Mouse (Mus musculus) embryonic facial prominence, embryonic 11.5 days (tissue): Measurements from ENCODE around the gene Med12l. TPM values are rescaled to one million over a fixed set of nuclear protein-coding genes. Genes with fewer than 3 reads are reported as not detected.

ENCODE experiments used
- ATAC-seq: fragments of 200-750 bp; cut with Nextera tagmentation; replicated peaks from 2 replicates; pipeline ENCODE4 v1.8.0; 2017; ENCODE audit warnings: low read depth; ENCODE audit not compliant: insufficient number of reproducible peaks, low FRiP score, low TSS enrichment
- DNase-seq: peaks from one replicate; pipeline ENCODE4 v3.0.0-alpha.2; 2015; ENCODE audit warnings: low spot score
- H3K27ac ChIP-seq: fragments of 300-500 bp; sonication (generic); replicated peaks from 2 replicates; pipeline ENCODE4 v1.5.1; 2014; ENCODE audit warnings: mild to moderate bottlenecking, low read depth, low read length, control low read depth
- H3K27me3 ChIP-seq: fragments of 300-500 bp; sonication (generic); 2 replicates; pipeline ENCODE4 v1.6.1; 2014; ENCODE audit warnings: mild to moderate bottlenecking, low read length, moderate library complexity, mixed read lengths; ENCODE audit not compliant: control insufficient read depth, insufficient read depth
- H3K36me3 ChIP-seq: fragments of 300-500 bp; sonication (generic); replicated peaks from 2 replicates; pipeline ENCODE4 v1.6.1; 2014; ENCODE audit warnings: low read depth, mild to moderate bottlenecking, low read length, moderate library complexity, mixed read lengths; ENCODE audit not compliant: control insufficient read depth, insufficient read depth
- H3K4me1 ChIP-seq: fragments of 300-500 bp; sonication (generic); 2 replicates; pipeline ENCODE4 v1.6.1; 2014; ENCODE audit warnings: low read length, mixed read lengths; ENCODE audit not compliant: control insufficient read depth, insufficient read depth
- H3K4me2 ChIP-seq: fragments of 300-500 bp; sonication (generic); 2 replicates; pipeline ENCODE4 v1.6.1; 2014; ENCODE audit warnings: low read depth, mild to moderate bottlenecking, control low read depth, low read length, moderate library complexity
- H3K4me3 ChIP-seq: fragments of 300-500 bp; sonication (generic); 2 replicates; pipeline ENCODE4 v1.5.1; 2014; ENCODE audit warnings: low read depth, low read length, control low read depth
- H3K9ac ChIP-seq: fragments of 300-500 bp; sonication (generic); replicated peaks from 2 replicates; pipeline ENCODE4 v1.6.1; 2014; ENCODE audit warnings: mild to moderate bottlenecking, control low read depth, low read length
- H3K9me3 ChIP-seq: fragments of 300-500 bp; sonication (generic); replicated peaks from 2 replicates; pipeline ENCODE4 v1.6.1; 2016; ENCODE audit warnings: mild to moderate bottlenecking, low read length, inconsistent platforms, mixed read lengths; ENCODE audit not compliant: control insufficient read depth
- WGBS: fragments of 180-500 bp; shearing (Covaris S2); extraction: QIAGEN DNeasy Blood & Tissue Kit; methylation state at CpG from one replicate; pipeline ENCODE4 v1.1.7; 2014; 5-methylcytosine and 5-hydroxymethylcytosine counted together
- polyA plus RNA-seq: library from polyadenylated mRNA; unstranded; fragments of >200 nt; fragmentation: Nextera tagmentation; extraction: Ambion mirVana; gene quantifications from 2 replicates; pipeline ENCODE4 v1.2.1, GENCODE M21; 2014

Gene Med12l
- polyA plus RNA-seq, 1 experiment from 2014 or later: 2.2 TPM

DNA sequence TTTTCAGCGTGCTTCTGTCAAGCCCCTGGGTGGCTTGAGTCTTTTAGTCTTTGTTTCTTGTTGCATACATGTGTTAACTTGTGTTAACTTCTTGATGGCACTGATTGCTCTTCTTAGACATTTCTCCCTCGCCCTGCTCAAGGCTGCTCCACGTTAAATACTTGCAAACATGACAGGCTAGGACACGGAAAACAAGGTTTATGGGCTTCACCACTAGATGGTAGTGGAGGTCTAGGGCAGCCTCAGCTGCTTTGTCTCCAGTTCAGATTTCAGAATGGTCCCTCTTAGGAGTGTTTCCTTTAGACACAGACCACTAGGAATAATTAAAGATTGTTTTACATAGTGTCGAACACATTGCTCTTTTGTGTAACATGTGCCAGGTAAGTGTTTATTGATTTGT is 169.6 kb downstream of the Med12l start:
- 33% methylated on average over 5 of the region's 5 CpGs for WGBS
- Histone ChIP-seq H3K27me3 (no peaks in the 10 kb centered on the region), H3K36me3 (no peaks in the 10 kb centered on the region), H3K9me3 (no peaks in the 10 kb centered on the region), H3K4me3 (no peak overlapping the region), H3K9ac (no peak overlapping the region), H3K4me2 (no peak overlapping the region), H3K4me1 (no peaks in the 10 kb centered on the region), H3K27ac (no peak overlapping the region)
- DNase-seq (peak; percentile 73), ATAC-seq (peak; percentile 73)

DNA sequence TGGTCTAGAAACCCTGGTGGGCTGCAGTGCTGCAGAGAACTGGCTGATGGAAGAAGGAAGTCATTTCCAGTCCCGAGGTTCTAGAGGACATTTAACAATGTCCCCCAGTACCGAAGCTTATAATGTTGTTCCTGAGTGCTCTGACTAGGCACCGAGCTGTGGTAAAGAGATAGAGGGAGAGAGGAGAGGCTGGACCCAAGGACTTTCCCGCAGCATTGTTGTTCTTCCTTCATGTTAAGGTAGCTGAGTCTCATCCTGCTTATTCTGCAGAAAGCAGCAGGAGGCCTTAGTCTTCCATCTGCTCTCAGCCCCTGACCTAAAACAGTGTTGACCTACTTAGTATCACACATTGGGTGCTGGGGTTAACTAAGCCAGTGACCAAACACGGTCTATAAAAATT is 171.2 kb downstream of the Med12l start:
- Histone ChIP-seq H3K27me3 (no peaks in the 10 kb centered on the region), H3K36me3 (no peaks in the 10 kb centered on the region), H3K9ac (no peak overlapping the region), H3K4me2 (no peak overlapping the region), H3K27ac (no peak overlapping the region), H3K4me1 (no peaks in the 10 kb centered on the region), H3K4me3 (no peak overlapping the region), H3K9me3 (no peaks in the 10 kb centered on the region)
- ATAC-seq: no peak
- no peak for DNase-seq
- 65% methylated on average over 5 of the region's 5 CpGs for WGBS

DNA sequence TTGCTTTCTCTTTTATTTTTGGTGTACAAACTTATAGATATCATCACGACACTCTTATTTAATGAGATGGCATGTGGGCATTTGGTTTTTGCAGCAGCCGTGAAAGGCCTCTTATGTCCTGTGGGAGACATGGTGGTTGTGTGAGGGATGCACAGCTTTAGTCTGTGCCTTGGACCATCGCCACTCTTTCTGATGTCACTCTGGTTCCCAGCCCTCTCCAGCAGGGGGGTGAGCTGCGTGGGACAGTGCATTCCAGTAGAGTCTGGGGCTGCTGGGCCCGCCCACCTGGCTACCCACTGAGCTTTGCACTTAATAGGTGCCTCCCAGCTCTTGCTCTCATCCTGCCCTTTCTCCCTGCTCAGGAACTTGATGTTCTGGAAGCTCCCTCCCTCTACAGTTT is 175.5 kb downstream of the Med12l start:
- DNase-seq (no peak), ATAC-seq (no peak)
- no peaks in the 10 kb centered on the region for H3K9me3 ChIP-seq
- H3K27me3 ChIP-seq: no peaks in the 10 kb centered on the region
- H3K36me3 ChIP-seq: no peaks in the 10 kb centered on the region
- H3K4me3 ChIP-seq: no peak overlapping the region
- H3K4me1 ChIP-seq: no peaks in the 10 kb centered on the region
- H3K9ac ChIP-seq: no peak overlapping the region
- 67% methylated on average over 5 of the region's 5 CpGs for WGBS
- H3K27ac ChIP-seq: no peak overlapping the region
- no peak overlapping the region for H3K4me2 ChIP-seq

DNA sequence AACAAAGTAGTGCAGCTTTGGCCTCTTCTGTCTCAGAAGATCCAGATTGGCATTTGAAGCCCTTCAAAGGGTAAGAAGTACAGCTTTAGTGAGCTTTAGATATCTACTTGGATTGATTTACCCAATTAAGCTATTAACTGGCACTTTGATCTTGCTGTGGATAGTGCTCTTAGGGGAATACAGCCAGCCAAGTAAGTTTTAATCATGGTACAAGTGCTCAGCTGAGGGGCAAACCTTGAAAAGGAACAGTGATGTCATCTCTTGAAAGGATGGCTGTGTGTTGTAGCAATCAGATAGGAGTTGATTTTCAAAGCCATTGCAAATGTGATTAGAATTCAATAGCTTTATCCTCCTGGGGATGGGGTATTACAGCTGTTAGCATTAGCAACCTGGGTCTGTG is 176.5 kb downstream of the Med12l start:
- no peaks in the 10 kb centered on the region for H3K9me3 ChIP-seq
- H3K27me3 ChIP-seq: no peaks in the 10 kb centered on the region
- no peak overlapping the region for H3K4me2 ChIP-seq
- DNase-seq (peak; percentile 20), ATAC-seq (no peak)
- H3K27ac ChIP-seq: no peak overlapping the region
- H3K9ac ChIP-seq: no peak overlapping the region
- H3K36me3 ChIP-seq: no peaks in the 10 kb centered on the region
- H3K4me3 ChIP-seq: no peak overlapping the region
- no peaks in the 10 kb centered on the region for H3K4me1 ChIP-seq

DNA sequence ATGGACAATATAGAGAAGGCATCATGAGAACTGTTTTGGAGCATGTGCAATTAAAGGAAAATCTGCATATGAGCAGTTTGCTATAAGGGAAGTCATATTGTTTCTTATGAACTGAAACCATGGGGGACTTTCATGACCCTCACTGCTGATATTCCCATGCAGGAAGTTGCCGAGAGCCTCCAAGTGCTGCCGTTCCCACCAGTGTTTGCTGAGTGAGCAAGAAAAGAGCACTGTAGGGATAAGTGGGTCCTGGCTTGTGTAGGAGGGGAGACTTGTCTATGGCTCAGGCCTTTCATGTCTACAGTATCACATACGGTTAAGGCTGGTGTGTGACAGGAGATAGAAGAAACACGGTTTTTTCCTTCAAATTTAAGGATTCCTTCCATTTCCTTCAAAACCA is 180.0 kb downstream of the Med12l start:
- H3K9ac ChIP-seq: no peak overlapping the region
- H3K4me2 ChIP-seq: no peak overlapping the region
- no peak overlapping the region for H3K4me3 ChIP-seq
- ATAC-seq (no peak), DNase-seq (no peak)
- no peaks in the 10 kb centered on the region for H3K27me3 ChIP-seq
- H3K27ac ChIP-seq: no peak overlapping the region
- no peaks in the 10 kb centered on the region for H3K4me1 ChIP-seq
- no peaks in the 10 kb centered on the region for H3K9me3 ChIP-seq
- H3K36me3 ChIP-seq: no peaks in the 10 kb centered on the region
- WGBS: 86% methylated on average over 4 of the region's 4 CpGs

DNA sequence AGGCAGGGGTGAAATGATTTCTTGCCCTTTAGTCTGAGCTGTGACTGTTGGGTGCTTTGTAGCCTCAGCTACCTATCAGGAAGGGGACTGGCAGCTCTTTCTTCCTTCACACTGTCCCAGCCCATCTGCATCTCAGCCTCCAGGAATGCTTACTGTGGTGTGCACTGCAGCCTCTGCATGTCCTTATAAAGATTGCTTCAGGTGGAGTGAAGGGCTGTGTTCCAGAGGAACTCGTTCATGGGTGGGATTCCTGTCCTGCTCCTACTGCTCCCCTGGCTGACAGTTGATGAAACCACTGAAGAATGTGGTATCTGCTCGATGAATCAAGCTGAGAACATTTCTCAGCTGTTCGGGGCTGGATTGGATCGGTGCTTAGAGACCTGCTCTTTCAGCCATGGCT is 181.7 kb downstream of the Med12l start:
- WGBS: 84% methylated on average over 4 of the region's 4 CpGs
- Histone ChIP-seq H3K4me1 (no peaks in the 10 kb centered on the region), H3K9ac (no peak overlapping the region), H3K27me3 (no peaks in the 10 kb centered on the region), H3K4me3 (no peak overlapping the region), H3K4me2 (no peak overlapping the region), H3K27ac (no peak overlapping the region), H3K9me3 (no peaks in the 10 kb centered on the region), H3K36me3 (no peaks in the 10 kb centered on the region)
- ATAC-seq: no peak
- DNase-seq: no peak

DNA sequence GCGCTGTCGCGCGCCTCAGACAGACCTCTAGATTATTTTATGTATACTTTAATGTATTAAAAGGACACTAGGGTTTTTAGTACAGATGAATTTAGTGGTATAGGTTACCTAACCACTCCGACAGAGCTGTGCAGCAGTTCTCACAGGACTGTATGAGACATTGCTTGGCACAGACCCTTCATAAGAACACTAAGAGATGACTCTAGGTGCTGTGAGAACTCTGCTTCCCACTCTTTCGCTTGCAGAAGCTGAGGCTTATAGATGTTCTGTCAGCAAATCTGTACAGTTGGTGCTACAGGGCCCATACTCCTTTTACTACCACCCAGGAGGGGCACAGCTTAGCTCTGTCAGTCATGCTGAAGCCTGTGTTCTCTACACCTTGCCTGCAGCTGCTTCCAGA is 186.0 kb downstream of the Med12l start:
- no peak overlapping the region for H3K4me2 ChIP-seq
- H3K4me3 ChIP-seq: no peak overlapping the region
- 92% methylated on average over 6 of the region's 6 CpGs for WGBS
- H3K4me1 ChIP-seq: no peaks in the 10 kb centered on the region
- no peak overlapping the region for H3K9ac ChIP-seq
- no peaks in the 10 kb centered on the region for H3K36me3 ChIP-seq
- no peaks in the 10 kb centered on the region for H3K9me3 ChIP-seq
- no peak overlapping the region for H3K27ac ChIP-seq
- DNase-seq: no peak
- no peak for ATAC-seq
- no peaks in the 10 kb centered on the region for H3K27me3 ChIP-seq

DNA sequence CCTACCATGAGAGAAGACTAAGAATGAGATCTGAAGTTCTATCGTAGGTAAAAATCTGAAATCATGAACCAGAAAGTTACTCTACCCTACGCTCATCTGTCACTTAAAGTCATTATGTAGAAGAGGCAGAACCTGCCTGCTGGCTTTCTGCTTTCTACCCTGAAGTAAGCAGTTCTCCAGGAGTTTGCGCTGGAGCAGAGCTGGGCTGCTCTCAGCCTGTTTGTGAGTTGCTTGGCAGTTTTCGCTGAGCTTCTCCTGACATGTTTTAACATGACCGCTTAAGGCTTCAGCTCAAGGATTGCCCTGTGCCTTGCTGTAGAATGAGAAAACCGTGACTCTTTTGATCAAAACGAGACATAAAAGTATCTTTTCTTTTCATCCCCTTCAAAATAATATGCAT is 188.5 kb downstream of the Med12l start:
- no peak overlapping the region for H3K9ac ChIP-seq
- no peaks in the 10 kb centered on the region for H3K36me3 ChIP-seq
- 93% methylated on average over 7 of the region's 7 CpGs for WGBS
- H3K27ac ChIP-seq: no peak overlapping the region
- DNase-seq (no peak), ATAC-seq (no peak)
- H3K9me3 ChIP-seq: no peaks in the 10 kb centered on the region
- H3K27me3 ChIP-seq: no peaks in the 10 kb centered on the region
- no peak overlapping the region for H3K4me2 ChIP-seq
- H3K4me3 ChIP-seq: no peak overlapping the region
- no peaks in the 10 kb centered on the region for H3K4me1 ChIP-seq

DNA sequence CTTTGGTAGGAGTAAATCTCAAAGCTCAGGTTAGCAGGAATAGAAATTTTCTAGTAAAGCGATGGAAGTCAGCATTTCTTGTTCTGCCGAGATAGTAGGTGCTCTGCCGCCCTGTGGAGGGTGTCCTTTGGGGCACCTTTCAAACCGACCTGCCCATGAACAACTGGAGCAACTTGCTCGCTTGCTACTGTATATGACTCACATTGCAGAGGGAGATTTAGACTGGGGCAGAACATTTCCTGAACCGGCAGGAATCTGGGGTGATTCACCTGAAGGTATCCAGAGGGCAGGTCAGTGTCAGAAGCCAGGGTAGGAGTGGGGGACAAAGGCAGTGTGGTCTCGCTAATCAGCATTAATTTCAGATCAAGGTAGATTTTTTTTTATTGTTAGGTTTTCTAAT is 189.3 kb downstream of the Med12l start, which contains the start of gene Gpr87:
Gene Gpr87 (minus strand): TSS at position 167 of the 400 bp plus-strand sequence.
- ATAC-seq (no peak), DNase-seq (no peak)
- Histone ChIP-seq H3K4me3 (no peak within 1 kb of the TSS), H3K27me3 (no peaks in the 10 kb centered on the region), H3K4me2 (no peak within 1 kb of the TSS), H3K4me1 (no peaks in the 10 kb centered on the region), H3K9ac (no peak within 1 kb of the TSS), H3K27ac (no peak within 1 kb of the TSS), H3K9me3 (no peaks in the 10 kb centered on the region), H3K36me3 (no peaks in the 10 kb centered on the region)
- 88% methylated on average over 7 of the region's 7 CpGs for WGBS
